Mouse (Mus musculus) CH12.LX (cell line): ENCODE measurements around the gene Dlec1. TPM values are rescaled to one million over a fixed set of nuclear protein-coding genes. Genes with fewer than 3 reads are reported as not detected.

ENCODE experiments used
- DNase-seq: peaks from one replicate; pipeline ENCODE4 v3.0.0-alpha.2; 2013; ENCODE audit errors: extremely low read depth
- H3K27ac ChIP-seq: 2 replicates; pipeline ENCODE4 v1.5.1; 2012; ENCODE audit warnings: low read depth, mild to moderate bottlenecking, control low read depth, moderate library complexity; ENCODE audit not compliant: insufficient read depth
- H3K27me3 ChIP-seq: replicated peaks from 2 replicates; pipeline ENCODE3; 2012; ENCODE audit warnings: inconsistent platforms
- H3K36me3 ChIP-seq, 2 experiments: replicated peaks in 1 of 2; 2 replicates each; pipeline versions ENCODE3 to v1.6.1; 2012; ENCODE audit warnings: inconsistent platforms in 1 of 2, low read length in 1 of 2, mild to moderate bottlenecking in 1 of 2, mixed read lengths in 1 of 2, moderate library complexity in 1 of 2; ENCODE audit not compliant: control insufficient read depth in 1 of 2, insufficient read depth in 1 of 2
- H3K4me1 ChIP-seq, 2 experiments: 2 replicates each; pipeline ENCODE4 v1.6.1; 2012; ENCODE audit warnings: inconsistent platforms in 1 of 2, moderate library complexity in 1 of 2; ENCODE audit not compliant: insufficient read depth in 2 of 2, control insufficient read depth in 1 of 2
- H3K4me2 ChIP-seq: 2 replicates; pipeline ENCODE4 v1.6.1; 2012; ENCODE audit warnings: low read depth, mild to moderate bottlenecking, control low read depth; ENCODE audit not compliant: poor library complexity, insufficient read depth, severe bottlenecking
- H3K4me3 ChIP-seq, 3 experiments: fragments of 150-350 bp in 1 of 3; sonication (generic) in 1 of 3; replicated peaks in 1 of 3; 2 replicates each; pipeline versions ENCODE3 to v1.5.1; 2011 to 2012; ENCODE audit warnings: low read depth in 2 of 3, low read length in 2 of 3, mild to moderate bottlenecking in 2 of 3, moderate library complexity in 2 of 3, control low read depth in 1 of 3, improper control_type of control experiment in 1 of 3, inconsistent platforms in 1 of 3, mixed read lengths in 1 of 3; ENCODE audit not compliant: poor library complexity in 1 of 3
- H3K79me2 ChIP-seq: replicated peaks from 2 replicates; pipeline ENCODE4 v1.6.1; 2012; ENCODE audit warnings: mild to moderate bottlenecking, moderate library complexity; ENCODE audit not compliant: control insufficient read depth, poor library complexity, insufficient read depth, severe bottlenecking; ENCODE audit errors: extremely low read depth
- H3K9ac ChIP-seq: 2 replicates; pipeline ENCODE4 v1.6.1; 2012; ENCODE audit warnings: low read depth, mild to moderate bottlenecking, control low read depth, moderate library complexity; ENCODE audit not compliant: insufficient read depth
- H3K9me3 ChIP-seq: replicated peaks from 2 replicates; pipeline ENCODE3; 2012; ENCODE audit warnings: low read length, inconsistent platforms, mixed read lengths
- ELF1 ChIP-seq: IDR thresholded peaks from 2 replicates; pipeline ENCODE4 v1.6.1; 2014; ENCODE audit warnings: low read depth, mild to moderate bottlenecking, inconsistent platforms, low read length, improper control_type of control experiment
- ETS1 ChIP-seq: conservative IDR thresholded peaks from 2 replicates; pipeline ENCODE4 v1.6.1; 2012; ENCODE audit warnings: low read depth, mild to moderate bottlenecking, inconsistent platforms, low read length, improper control_type of control experiment, moderate library complexity
- GABPA ChIP-seq: IDR thresholded peaks from 2 replicates; pipeline ENCODE4 v1.6.1; 2012; ENCODE audit warnings: low read depth, low read length, improper control_type of control experiment, inconsistent platforms; ENCODE audit not compliant: insufficient replicate concordance
- IRF4 ChIP-seq: IDR thresholded peaks from 2 replicates; pipeline ENCODE4 v1.6.1; 2014; ENCODE audit warnings: low read depth, mild to moderate bottlenecking, inconsistent platforms, low read length, improper control_type of control experiment
- MAZ ChIP-seq: IDR thresholded peaks from 2 replicates; pipeline ENCODE4 v1.6.1; 2012; ENCODE audit warnings: low read depth, mild to moderate bottlenecking, inconsistent platforms, low read length, improper control_type of control experiment, moderate library complexity
- MXI1 ChIP-seq: IDR thresholded peaks from 2 replicates; pipeline ENCODE4 v1.6.1; 2011; ENCODE audit warnings: mild to moderate bottlenecking, low read depth, low read length, improper control_type of control experiment
- PAX5 ChIP-seq: IDR thresholded peaks from 2 replicates; pipeline ENCODE4 v1.6.1; 2012; ENCODE audit warnings: low read length, inconsistent platforms, mixed read lengths
- POLR2A ChIP-seq: IDR thresholded peaks from 2 replicates; pipeline ENCODE4 v1.6.1; 2011; ENCODE audit warnings: low read depth, mild to moderate bottlenecking, improper control_type of control experiment, low read length
- POLR2AphosphoS2 ChIP-seq: IDR thresholded peaks from 2 replicates; pipeline ENCODE4 v1.6.1; 2011; ENCODE audit warnings: low read depth, low read length, improper control_type of control experiment
- RAD21 ChIP-seq: IDR thresholded peaks from 2 replicates; pipeline ENCODE4 v1.6.1; 2011; ENCODE audit warnings: low read depth, mild to moderate bottlenecking, low read length, improper control_type of control experiment, moderate library complexity
- RCOR1 ChIP-seq: conservative IDR thresholded peaks from 2 replicates; pipeline ENCODE4 v1.6.1; 2012; ENCODE audit warnings: low read depth, mild to moderate bottlenecking, inconsistent platforms, low read length, improper control_type of control experiment
- SIN3A ChIP-seq: IDR thresholded peaks from 2 replicates; pipeline ENCODE4 v1.6.1; 2012; ENCODE audit warnings: low read length, improper control_type of control experiment, inconsistent platforms
- UBTF ChIP-seq: IDR thresholded peaks from 2 replicates; pipeline ENCODE4 v1.6.1; 2012; ENCODE audit warnings: low read depth, mild to moderate bottlenecking, inconsistent platforms, low read length, improper control_type of control experiment, moderate library complexity
- USF1 ChIP-seq: IDR thresholded peaks from 2 replicates; pipeline ENCODE4 v1.6.1; 2014; ENCODE audit warnings: low read depth, mild to moderate bottlenecking, inconsistent platforms, low read length, improper control_type of control experiment
- USF2 ChIP-seq: conservative IDR thresholded peaks from 2 replicates; pipeline ENCODE4 v1.6.1; 2011; ENCODE audit warnings: low read depth, low read length, improper control_type of control experiment
- ZC3H11A ChIP-seq: IDR thresholded peaks from 2 replicates; pipeline ENCODE4 v1.6.1; 2012; ENCODE audit warnings: low read depth, mild to moderate bottlenecking, inconsistent platforms, low read length, improper control_type of control experiment
- ZKSCAN1 ChIP-seq: IDR thresholded peaks from 2 replicates; pipeline ENCODE4 v1.6.1; 2012; ENCODE audit warnings: low read depth, inconsistent platforms, low read length, improper control_type of control experiment, borderline replicate concordance
- ZMIZ1 ChIP-seq: IDR thresholded peaks from 2 replicates; pipeline ENCODE4 v1.6.1; 2012; ENCODE audit warnings: low read depth, mild to moderate bottlenecking, inconsistent platforms, low read length, improper control_type of control experiment
- dilution Hi-C: fragments of 300-500 bp; cut with MboI; formaldehyde crosslinking; loops from 2 replicates; pipeline ENCODE4 v1.14.3; 2020; ENCODE audit warnings: low sequenced_read_pairs; ENCODE audit not compliant: extremely low pct_unique_long_range_greater_than_20kb, extremely low pct_ligation_motif_present
- in situ Hi-C: fragments of 300-500 bp; cut with MboI; formaldehyde crosslinking; loops from 3 replicates; pipeline ENCODE4 v1.14.3; 2019; ENCODE audit warnings: low sequenced_read_pairs, low pct_ligation_motif_present, low pct_unique_long_range_greater_than_20kb, mixed read lengths
- polyA plus RNA-seq: library from polyadenylated mRNA; unstranded; fragments of >175 nt; gene quantifications from 2 replicates; pipeline ENCODE4 v1.2.1, GENCODE M21; 2012; ENCODE audit warnings: low read depth; ENCODE audit not compliant: insufficient read length
- total RNA-seq, 2 experiments: library from RNA; depleted of rRNA; stranded (reverse); fragments of 300-350 nt in 1 of 2; fragments of >200 nt in 1 of 2; gene quantifications; 2 replicates each; pipeline ENCODE4 v1.2.3; 2012 to 2014

Dlec1 gene
- total and polyA plus RNA-seq, 3 experiments, result 1.4 to 6.3 (median 5.9) TPM

DNA sequence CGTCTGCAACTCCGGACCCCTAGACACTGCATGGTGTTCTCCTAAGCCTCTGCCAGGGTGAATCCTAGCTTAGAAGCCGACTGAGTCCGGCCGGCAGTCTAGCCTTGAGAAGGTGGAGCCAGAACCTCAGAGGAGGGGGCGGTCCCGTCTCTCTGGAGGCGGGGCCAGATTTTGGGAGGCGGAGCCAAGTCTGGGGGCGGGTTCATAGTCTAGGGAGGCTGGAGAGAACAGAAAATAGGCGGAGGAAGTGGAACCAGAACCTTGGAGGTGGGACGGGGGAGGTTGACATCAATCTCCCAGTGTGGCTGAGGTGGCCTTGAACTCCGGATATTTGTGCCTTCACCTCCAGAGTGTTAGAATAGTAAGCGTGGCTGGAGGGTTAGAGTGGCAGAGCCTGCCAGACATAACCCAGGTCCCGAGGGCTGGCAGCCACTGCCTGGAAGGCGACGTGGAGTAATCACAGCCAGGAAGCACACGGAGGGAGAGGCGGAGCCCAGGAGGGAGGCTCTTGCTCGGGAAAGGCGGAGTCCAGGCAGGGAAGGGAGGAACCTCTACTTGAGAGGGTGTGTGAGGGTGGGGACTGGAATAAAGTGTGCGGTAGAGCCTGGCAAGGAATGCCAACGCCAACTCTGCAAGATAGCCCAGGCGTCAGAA lies 14.0 kb upstream of the Dlec1 start:
- H3K27ac ChIP-seq, result no peak overlapping the region

DNA sequence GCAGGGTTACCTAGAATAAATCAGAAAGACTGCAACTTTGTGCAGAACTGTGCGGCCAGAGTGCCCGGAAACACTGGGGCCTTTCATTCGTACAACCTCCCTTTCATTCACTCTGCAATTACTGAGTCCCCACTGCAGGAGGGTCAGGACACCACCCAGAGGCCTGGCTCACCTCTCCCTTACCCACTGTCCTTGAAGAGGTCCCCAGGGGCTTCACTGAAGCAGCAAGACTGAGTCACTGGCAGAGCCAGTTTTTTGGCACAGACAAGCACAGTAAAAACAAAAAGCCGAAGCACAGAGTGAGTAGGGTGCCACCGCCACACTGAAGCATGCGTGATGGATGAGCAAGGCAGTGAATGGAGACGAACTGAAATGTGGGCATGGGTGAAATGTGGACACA lies 12.8 kb upstream of the Dlec1 start:
- H3K9me3 ChIP-seq, result no peaks in the 10 kb centered on the region
- no peak overlapping the region for H3K9ac ChIP-seq
- no peaks in the 10 kb centered on the region for H3K36me3 ChIP-seq
- in situ Hi-C loops, result no loop called here
- H3K27ac ChIP-seq, result no peak overlapping the region
- peak; percentile 24 for DNase-seq
- H3K4me3 ChIP-seq, result no peak overlapping the region
- H3K4me2 ChIP-seq, result no peak overlapping the region
- peaks cover 3 to 25% of the 10 kb centered on the region in 2 experiments; a peak in 3 of 4 replicates for H3K4me1 ChIP-seq
- no peaks in the 10 kb centered on the region for H3K79me2 ChIP-seq
- peaks cover 91% of the 10 kb centered on the region for H3K27me3 ChIP-seq
- dilution Hi-C loops, result no loop called here
- no peak for TF ChIP-seq GABPA
- no peak for TF ChIP-seq ETS1
- no peak for TF ChIP-seq IRF4
- no peak for TF ChIP-seq POLR2AphosphoS2
- no peak for TF ChIP-seq RCOR1
- no peak for TF ChIP-seq ZMIZ1
- TF ChIP-seq, all 38 proteins: peak for 0

More for the DNA sequence above, 14.0 kb upstream of the Dlec1 start:
- H3K27me3 ChIP-seq, result peaks cover 86% of the 10 kb centered on the region
- TF ChIP-seq USF2 (no peak), USF1 (no peak), ELF1 (peak; percentile 34; the same call in 1 of the 2 replicates), UBTF (no peak), RAD21 (no peak), ZC3H11A (no peak), MAZ (no peak), POLR2A (peak; percentile 59), POLR2AphosphoS2 (no peak), IRF4 (peak; percentile 36; the same call in 1 of the 2 replicates), ZMIZ1 (0 out of 2 replicates have a peak, but pooled peaks have one; percentile 54), MXI1 (peak; percentile 56; the same call in 1 of the 2 replicates), PAX5 (no peak), SIN3A (peak; percentile 70; the same call in 1 of the 2 replicates), ZKSCAN1 (no peak)
- TF ChIP-seq, all 38 proteins: peak for 6
- Histone ChIP-seq H3K9me3 (no peaks in the 10 kb centered on the region), H3K4me1 (peaks cover 3 to 18% of the 10 kb centered on the region in 2 experiments; a peak in 3 of 4 replicates), H3K4me2 (peak overlapping the region; percentile 47; the same call in 1 of the 2 replicates), H3K79me2 (no peaks in the 10 kb centered on the region), H3K9ac (no peak overlapping the region), H3K36me3 (no peaks in the 10 kb centered on the region), H3K4me3 (peak overlapping the region; percentile 37 to 45 (median 44))
- dilution Hi-C loops, result no loop called here
- peak; percentile 84 for DNase-seq
- in situ Hi-C loops, result no loop called here
